Mouse (Mus musculus) forebrain, embryonic 15.5 days (tissue): ENCODE measurements around the gene Onecut1. TPM values are rescaled to one million over a fixed set of nuclear protein-coding genes. Genes with fewer than 3 reads are reported as not detected.
A peak's percentile ranks its signal among the peaks of the same experiment; 100 is the strongest.

Experiments
- ATAC-seq: fragments of 200-750 bp; cut with Nextera tagmentation; replicated peaks from 2 replicates; pipeline ENCODE4 v1.8.0; 2017; ENCODE audit warnings: mild to moderate bottlenecking, moderate TSS enrichment, moderate library complexity
- H3K27ac ChIP-seq: fragments of 300-500 bp; sonication (generic); replicated peaks from 2 replicates; pipeline ENCODE4 v1.5.1; 2015; ENCODE audit warnings: mild to moderate bottlenecking, inconsistent platforms
- H3K27me3 ChIP-seq: fragments of 300-500 bp; sonication (generic); 2 replicates; pipeline ENCODE4 v1.6.1; 2015; ENCODE audit warnings: inconsistent platforms
- H3K36me3 ChIP-seq: fragments of 300-500 bp; sonication (generic); 2 replicates; pipeline ENCODE4 v1.6.1; 2015; ENCODE audit warnings: mild to moderate bottlenecking, inconsistent platforms
- H3K4me1 ChIP-seq: fragments of 300-500 bp; sonication (generic); 2 replicates; pipeline ENCODE4 v1.6.1; 2015; ENCODE audit warnings: inconsistent platforms
- H3K4me2 ChIP-seq: fragments of 300-500 bp; sonication (generic); replicated peaks from 2 replicates; pipeline ENCODE4 v1.6.1; 2015; ENCODE audit warnings: mild to moderate bottlenecking, inconsistent platforms
- H3K4me3 ChIP-seq: fragments of 300-500 bp; sonication (generic); 2 replicates; pipeline ENCODE4 v1.5.1; 2015; ENCODE audit warnings: mild to moderate bottlenecking, inconsistent platforms
- H3K9ac ChIP-seq: fragments of 300-500 bp; sonication (generic); replicated peaks from 2 replicates; pipeline ENCODE4 v1.6.1; 2015; ENCODE audit warnings: mild to moderate bottlenecking, inconsistent platforms
- H3K9me3 ChIP-seq: fragments of 300-500 bp; sonication (generic); 2 replicates; pipeline ENCODE4 v1.6.1; 2016; ENCODE audit warnings: inconsistent platforms
- WGBS: fragments of 180-500 bp; shearing (Covaris S2); methylation state at CpG from one replicate; pipeline ENCODE4 v1.1.7; 2015; ENCODE audit warnings: mixed read lengths; 5-methylcytosine and 5-hydroxymethylcytosine counted together
- polyA plus RNA-seq: library from polyadenylated mRNA; unstranded; fragments of >200 nt; fragmentation: Nextera tagmentation; extraction: Ambion mirVana; gene quantifications from 2 replicates; pipeline ENCODE4 v1.2.1, GENCODE M21; 2015

The Onecut1 gene
- polyA plus RNA-seq, 1 experiment from 2014 or later, result 1.3 TPM

DNA sequence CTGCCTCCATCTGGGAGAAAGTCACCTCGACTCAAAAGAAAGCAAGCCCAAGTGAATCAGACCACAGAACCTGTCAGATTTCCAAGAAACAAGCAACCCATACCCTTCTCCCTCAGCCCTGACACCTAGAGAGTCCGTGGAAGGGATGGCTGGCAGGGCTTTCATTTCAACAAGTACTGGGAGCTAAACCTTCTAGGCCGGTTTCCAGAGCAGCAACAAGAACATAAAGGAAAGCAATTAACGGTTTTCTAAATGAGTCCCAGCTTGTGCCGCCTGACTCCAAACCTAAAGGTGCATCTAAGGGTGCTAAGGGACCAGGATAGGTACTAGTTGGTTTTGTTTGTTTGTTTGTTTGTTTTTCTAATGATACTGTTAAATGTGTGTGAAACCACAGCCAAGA, 10.1 kb upstream of the Onecut1 start:
- peaks cover 77% of the 10 kb centered on the region for H3K27me3 ChIP-seq
- 3% methylated on average over 5 of the region's 5 CpGs for WGBS
- no peak overlapping the region for H3K4me3 ChIP-seq
- no peaks in the 10 kb centered on the region for H3K36me3 ChIP-seq
- no peak for ATAC-seq
- no peak overlapping the region for H3K27ac ChIP-seq
- H3K9ac ChIP-seq, result no peak overlapping the region
- H3K4me2 ChIP-seq, result no peak overlapping the region
- peaks cover 17% of the 10 kb centered on the region for H3K4me1 ChIP-seq
- no peaks in the 10 kb centered on the region for H3K9me3 ChIP-seq

DNA sequence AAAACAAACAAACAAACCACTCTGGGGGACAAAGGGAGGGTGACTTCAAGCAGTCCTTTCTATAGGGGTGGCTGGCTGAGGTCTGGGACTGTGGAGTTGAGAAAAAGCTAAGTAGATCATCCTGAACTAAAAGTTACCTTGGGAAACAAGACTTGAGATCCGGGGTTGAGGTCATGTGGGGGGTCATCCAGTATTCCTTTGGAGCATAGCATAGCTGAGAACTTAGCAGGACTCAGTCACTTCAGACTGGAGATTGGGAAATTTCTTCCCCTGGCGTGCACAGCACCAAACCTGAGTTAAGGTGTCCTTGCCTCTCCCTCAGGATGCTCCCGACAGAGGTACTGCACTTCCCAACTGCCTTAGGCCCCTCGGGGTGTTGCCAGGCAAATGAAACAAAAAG, 9.4 kb upstream of the Onecut1 start:
- no peak overlapping the region for H3K9ac ChIP-seq
- peaks cover 17% of the 10 kb centered on the region for H3K4me1 ChIP-seq
- no peak overlapping the region for H3K4me3 ChIP-seq
- 1% methylated on average over 4 of the region's 4 CpGs for WGBS
- H3K4me2 ChIP-seq, result no peak overlapping the region
- H3K36me3 ChIP-seq, result no peaks in the 10 kb centered on the region
- H3K9me3 ChIP-seq, result no peaks in the 10 kb centered on the region
- H3K27ac ChIP-seq, result no peak overlapping the region
- peaks cover 77% of the 10 kb centered on the region for H3K27me3 ChIP-seq
- no peak for ATAC-seq

DNA sequence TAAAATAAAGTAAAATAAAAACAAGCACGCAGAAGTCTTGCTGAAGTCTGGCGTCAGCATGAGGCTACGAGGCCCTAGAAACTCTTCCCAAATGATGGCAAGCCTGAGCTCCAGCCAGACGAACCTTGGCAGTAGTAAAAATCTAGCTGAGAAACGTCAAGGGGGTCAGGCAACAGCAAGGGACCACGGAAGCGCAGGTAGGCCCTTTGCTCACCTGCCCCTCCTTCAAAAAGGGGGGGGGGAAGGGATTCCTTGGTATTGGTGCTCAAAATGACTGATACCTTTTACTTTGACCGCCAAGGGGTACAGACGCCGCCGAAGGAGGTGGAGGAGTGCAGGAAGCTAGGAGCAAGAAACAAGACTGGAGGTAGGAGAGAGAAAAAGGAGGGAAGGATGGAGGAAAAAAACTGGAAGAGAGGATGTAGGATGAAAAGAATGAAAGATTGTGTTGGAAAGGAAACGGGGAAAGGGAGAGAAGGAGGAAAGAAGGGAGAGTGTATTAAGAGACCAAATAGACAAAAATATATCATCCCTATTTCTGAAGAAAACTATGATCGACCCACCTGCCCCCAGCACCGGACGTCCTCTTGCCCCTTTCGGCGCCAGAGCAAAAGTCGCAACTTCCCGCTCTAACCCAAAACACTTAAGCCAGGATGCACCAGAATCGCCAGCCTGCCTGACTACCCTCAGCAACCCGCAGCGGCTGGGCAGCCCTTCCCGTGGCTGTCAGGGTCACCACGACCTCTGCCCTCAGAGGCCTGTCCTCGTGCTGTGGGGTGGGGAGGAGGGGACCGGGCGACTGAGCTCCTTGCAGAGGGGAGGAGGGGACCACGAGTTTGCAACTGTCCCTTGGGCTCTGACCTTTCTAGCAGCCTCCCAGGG, 8.3 kb upstream of the Onecut1 start:
- Histone ChIP-seq H3K27me3 (peaks cover 80% of the 10 kb centered on the region), H3K27ac (no peak overlapping the region), H3K36me3 (no peaks in the 10 kb centered on the region), H3K9me3 (no peaks in the 10 kb centered on the region), H3K4me1 (peaks cover 14% of the 10 kb centered on the region), H3K4me3 (no peak overlapping the region), H3K4me2 (no peak overlapping the region), H3K9ac (no peak overlapping the region)
- ATAC-seq, result peak; percentile 12; the same call in 1 of the 2 replicates
- 2% methylated on average over 28 of the region's 28 CpGs for WGBS

DNA sequence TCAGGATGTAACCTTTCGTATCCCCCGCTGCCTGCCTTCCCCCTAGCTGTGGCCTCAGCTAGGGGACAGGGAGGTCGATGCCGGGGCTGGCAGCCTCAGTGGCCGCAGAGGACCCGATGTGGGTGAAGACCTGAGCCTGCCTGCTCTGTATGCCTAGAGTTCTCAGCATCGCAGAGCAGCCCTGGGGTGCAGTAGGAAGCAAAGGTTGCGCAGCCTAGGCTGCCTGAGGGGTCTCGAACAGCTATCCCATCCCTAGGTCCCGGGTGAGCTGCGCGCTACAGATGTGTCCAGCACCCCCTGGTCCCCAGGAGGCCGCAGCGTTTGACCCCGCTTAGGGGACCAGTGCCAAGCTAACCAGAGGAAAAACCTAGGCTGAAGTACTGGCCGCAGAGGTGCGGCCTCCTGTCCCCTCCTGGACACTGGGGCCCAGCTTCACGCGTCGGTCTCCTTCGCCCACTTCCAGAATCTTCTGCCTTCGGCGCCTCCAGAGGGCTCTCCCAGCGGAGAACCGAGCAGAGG, 7.6 kb upstream of the Onecut1 start:
- peaks cover 7% of the 10 kb centered on the region for H3K4me1 ChIP-seq
- no peak overlapping the region for H3K27ac ChIP-seq
- no peak overlapping the region for H3K4me3 ChIP-seq
- no peaks in the 10 kb centered on the region for H3K9me3 ChIP-seq
- peak; percentile 38; the same call in 1 of the 2 replicates for ATAC-seq
- peaks cover 86% of the 10 kb centered on the region for H3K27me3 ChIP-seq
- WGBS, result 2% methylated on average over 25 of the region's 25 CpGs
- no peak overlapping the region for H3K9ac ChIP-seq
- H3K4me2 ChIP-seq, result no peak overlapping the region
- no peaks in the 10 kb centered on the region for H3K36me3 ChIP-seq

GRCm38 (mm10) chr9:74855446-74855845, 6.3 kb upstream of the Onecut1 start:
- Histone ChIP-seq H3K4me2 (no peak overlapping the region), H3K36me3 (no peaks in the 10 kb centered on the region), H3K27ac (no peak overlapping the region), H3K4me3 (no peak overlapping the region), H3K4me1 (no peaks in the 10 kb centered on the region; the same call in 1 of the 2 replicates), H3K9me3 (no peaks in the 10 kb centered on the region), H3K9ac (no peak overlapping the region), H3K27me3 (peaks cover 94% of the 10 kb centered on the region)
- no peak for ATAC-seq
- 3% methylated on average over 4 of the region's 4 CpGs for WGBS

- no peak overlapping the region for H3K4me3 ChIP-seq
- WGBS, result 2% methylated on average over 28 of the region's 28 CpGs
These were observed 4.9 kb upstream of the Onecut1 start for GRCm38 (mm10) chr9:74856578-74857507.

DNA sequence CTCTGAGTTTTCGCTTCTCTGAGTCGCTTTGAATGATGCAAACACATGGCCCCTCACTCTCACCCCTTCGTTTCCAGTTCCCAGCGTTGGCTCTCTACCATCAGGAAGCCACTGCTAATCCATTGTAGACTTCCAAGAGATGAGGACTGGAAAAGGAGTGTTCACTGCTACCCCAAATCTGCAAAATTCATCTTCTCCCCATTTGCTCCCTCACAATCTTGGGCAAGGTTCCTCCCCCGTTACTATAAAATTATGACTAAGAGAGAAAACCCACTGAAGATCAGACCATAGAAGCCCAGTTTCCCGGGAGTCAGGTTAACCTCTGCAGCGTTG, 4.2 kb upstream of the Onecut1 start:
- Histone ChIP-seq H3K27ac (no peak overlapping the region), H3K4me1 (peaks cover 18% of the 10 kb centered on the region), H3K4me2 (no peak overlapping the region), H3K4me3 (no peak overlapping the region), H3K9me3 (no peaks in the 10 kb centered on the region), H3K36me3 (no peaks in the 10 kb centered on the region), H3K27me3 (peaks cover 90% of the 10 kb centered on the region), H3K9ac (no peak overlapping the region)
- ATAC-seq, result no peak
- 1% methylated on average over 7 of the region's 7 CpGs for WGBS

More at GRCm38 (mm10) chr9:74856578-74857507, 4.9 kb upstream of the Onecut1 start:
- no peaks in the 10 kb centered on the region for H3K9me3 ChIP-seq
- no peak overlapping the region for H3K9ac ChIP-seq
- H3K4me1 ChIP-seq, result peaks cover 11% of the 10 kb centered on the region
- no peak for ATAC-seq
- H3K27ac ChIP-seq, result no peak overlapping the region
- H3K27me3 ChIP-seq, result peaks cover 91% of the 10 kb centered on the region
- H3K4me2 ChIP-seq, result no peak overlapping the region
- H3K36me3 ChIP-seq, result no peaks in the 10 kb centered on the region

DNA sequence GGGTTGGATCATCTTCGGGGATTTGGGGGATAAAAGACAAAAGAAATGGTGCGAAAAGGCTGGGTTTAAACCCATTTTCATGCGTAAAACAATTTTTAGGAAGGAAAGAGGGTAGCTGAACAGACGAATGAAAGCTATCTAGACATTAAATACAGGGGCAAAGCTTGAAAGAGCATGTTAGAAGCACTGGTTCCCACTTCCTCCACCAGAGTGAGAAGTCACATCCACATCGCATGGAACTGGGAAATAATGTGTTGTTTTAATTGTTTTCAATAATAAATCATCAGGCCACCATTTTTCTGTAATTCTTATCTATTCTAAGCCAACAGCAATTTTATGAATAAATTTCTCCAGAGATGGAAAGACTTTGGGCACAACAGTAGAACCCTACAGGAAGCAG, 3.6 kb upstream of the Onecut1 start:
- H3K36me3 ChIP-seq, result no peaks in the 10 kb centered on the region
- no peak for ATAC-seq
- no peak overlapping the region for H3K27ac ChIP-seq
- H3K27me3 ChIP-seq, result peaks cover 90% of the 10 kb centered on the region
- H3K4me2 ChIP-seq, result no peak overlapping the region
- no peak overlapping the region for H3K9ac ChIP-seq
- no peaks in the 10 kb centered on the region for H3K9me3 ChIP-seq
- H3K4me1 ChIP-seq, result peaks cover 24% of the 10 kb centered on the region
- 3% methylated on average over 5 of the region's 5 CpGs for WGBS
- H3K4me3 ChIP-seq, result no peak overlapping the region

GRCm38 (mm10) chr9:74860461-74860860, 1.3 kb upstream of the Onecut1 start:
- H3K9me3 ChIP-seq, result no peaks in the 10 kb centered on the region
- H3K9ac ChIP-seq, result no peak overlapping the region
- 5% methylated on average over 18 of the region's 18 CpGs for WGBS
- no peaks in the 10 kb centered on the region for H3K36me3 ChIP-seq
- no peak for ATAC-seq
- H3K4me3 ChIP-seq, result no peak overlapping the region
- H3K4me2 ChIP-seq, result peak overlapping the region; percentile 6; the same call in 1 of the 2 replicates
- H3K27me3 ChIP-seq, result peaks cover 95% of the 10 kb centered on the region
- H3K27ac ChIP-seq, result no peak overlapping the region
- H3K4me1 ChIP-seq, result peaks cover 32% of the 10 kb centered on the region

- Histone ChIP-seq H3K36me3 (no peaks in the 10 kb centered on the region), H3K4me2 (peak overlapping the region; percentile 96), H3K27me3 (peaks cover 94% of the 10 kb centered on the region), H3K4me1 (peaks cover 35% of the 10 kb centered on the region), H3K4me3 (peak overlapping the region; percentile 51), H3K27ac (no peak overlapping the region), H3K9me3 (no peaks in the 10 kb centered on the region), H3K9ac (peak overlapping the region; percentile 50)
- ATAC-seq, result peak; percentile 36
- WGBS, result under 1% methylated on average over 48 of the region's 48 CpGs
These were observed 517 bp downstream of the Onecut1 start for GRCm38 (mm10) chr9:74862096-74862780.

GRCm38 (mm10) chr9:74862783-74863654, 1.3 kb downstream of the Onecut1 start:
- no peaks in the 10 kb centered on the region for H3K9me3 ChIP-seq
- H3K36me3 ChIP-seq, result no peaks in the 10 kb centered on the region
- 0 out of 2 replicates have a peak, but pooled peaks have one; percentile 4 for ATAC-seq
- H3K9ac ChIP-seq, result no peak overlapping the region
- H3K27ac ChIP-seq, result no peak overlapping the region
- peak overlapping the region; percentile 96 for H3K4me2 ChIP-seq
- peaks cover 94% of the 10 kb centered on the region for H3K27me3 ChIP-seq
- 1% methylated on average over 56 of the region's 56 CpGs for WGBS
- peaks cover 41% of the 10 kb centered on the region for H3K4me1 ChIP-seq
- H3K4me3 ChIP-seq, result peak overlapping the region; percentile 51
